Mouse (Mus musculus): ENCODE measurements at regions not wholly inside any gene's neighbourhood (a gene's known extent, or its start where the extent isn't known, plus 50 kb on each side); places are given as distances from the start of the nearest gene placed in this dataset.

DNA sequence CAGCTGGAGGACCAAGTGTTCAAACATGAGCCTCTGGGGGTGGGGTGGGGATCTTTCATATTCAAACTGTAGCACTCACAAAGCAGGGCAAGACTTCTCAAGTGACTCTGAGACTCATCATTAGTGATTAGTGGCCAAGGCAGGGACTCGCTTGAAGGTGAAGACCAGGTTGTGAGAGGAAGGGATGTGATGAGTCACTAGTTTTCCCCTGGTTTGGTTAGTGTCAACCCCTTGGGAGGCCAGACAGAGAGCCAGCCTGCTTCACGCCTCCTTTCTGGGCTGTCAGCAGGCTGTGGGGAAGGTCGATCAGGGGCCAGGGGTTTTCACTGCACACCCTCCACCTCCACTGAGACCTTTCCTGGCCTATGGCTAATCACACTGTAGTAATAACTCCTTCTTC, 65.2 kb downstream of the Slc30a10 start:
- DNase-seq (ENCODE audit: low spot score), result no peak

DNA sequence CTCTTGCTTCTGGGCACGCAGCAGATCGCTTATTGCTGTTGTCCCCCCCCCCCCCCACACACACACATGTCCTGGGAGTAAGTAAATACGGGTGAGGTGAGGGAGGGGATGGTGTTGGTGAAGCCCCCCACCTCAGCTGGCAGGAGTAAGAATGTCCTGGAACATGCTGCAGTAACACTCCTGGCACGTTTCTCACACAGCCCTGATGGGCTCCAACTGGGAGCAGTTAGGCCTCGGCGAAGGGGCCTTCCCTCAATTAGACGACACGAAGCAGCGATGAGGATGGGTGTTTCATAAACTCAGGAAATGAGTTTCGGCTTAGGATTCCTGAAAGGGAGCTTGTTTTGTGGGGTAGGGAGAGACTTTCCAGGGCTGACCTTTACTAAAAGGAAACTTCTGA, 69.4 kb downstream of the Slc30a10 start:
- DNase-seq (ENCODE audit: low spot score), result no peak

GRCm38 (mm10) chr1:185533471-185533870, 78.8 kb downstream of the Slc30a10 start:
- no peak for DNase-seq (ENCODE audit: low spot score)

- DNase-seq (ENCODE audit: low spot score), result no peak
Observed at GRCm38 (mm10) chr1:185534129-185534528, 79.5 kb downstream of the Slc30a10 start.

- DNase-seq (ENCODE audit: low spot score), result no peak
Observed at GRCm38 (mm10) chr1:185535321-185535720, 80.7 kb downstream of the Slc30a10 start.

DNA sequence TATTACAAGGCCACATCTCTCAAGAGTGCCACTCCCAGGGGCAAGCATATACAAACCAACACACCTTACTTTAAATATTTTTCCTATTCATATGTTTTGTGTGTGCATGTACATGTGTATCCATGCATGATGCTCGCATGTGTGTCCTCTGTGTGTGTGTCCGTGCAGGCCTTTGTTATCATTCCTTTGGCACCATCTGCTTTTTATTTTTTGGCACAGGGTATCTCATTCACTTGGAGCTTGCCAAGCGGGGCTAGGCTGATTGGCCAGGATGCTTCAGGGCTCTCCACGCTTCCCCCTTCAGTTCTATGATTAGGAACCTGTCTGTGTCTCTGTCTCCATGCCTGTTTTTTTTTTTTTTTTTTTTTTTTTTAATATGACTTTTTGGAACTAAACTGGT, 82.6 kb downstream of the Slc30a10 start:
- DNase-seq (ENCODE audit: low spot score), result no peak

- DNase-seq (ENCODE audit: low spot score), result no peak
Observed at GRCm38 (mm10) chr1:185539458-185539857, 84.8 kb downstream of the Slc30a10 start.

- DNase-seq (ENCODE audit: low spot score), result peak; percentile 83
Observed at GRCm38 (mm10) chr1:185546346-185546745, 91.7 kb downstream of the Slc30a10 start.

- DNase-seq (ENCODE audit: low spot score), result peak; percentile 13
Observed at GRCm38 (mm10) chr1:185572761-185573530, 118.3 kb downstream of the Slc30a10 start.

- DNase-seq (ENCODE audit: low spot score), result no peak
Observed at GRCm38 (mm10) chr1:185574978-185575377, 120.3 kb downstream of the Slc30a10 start.

DNA sequence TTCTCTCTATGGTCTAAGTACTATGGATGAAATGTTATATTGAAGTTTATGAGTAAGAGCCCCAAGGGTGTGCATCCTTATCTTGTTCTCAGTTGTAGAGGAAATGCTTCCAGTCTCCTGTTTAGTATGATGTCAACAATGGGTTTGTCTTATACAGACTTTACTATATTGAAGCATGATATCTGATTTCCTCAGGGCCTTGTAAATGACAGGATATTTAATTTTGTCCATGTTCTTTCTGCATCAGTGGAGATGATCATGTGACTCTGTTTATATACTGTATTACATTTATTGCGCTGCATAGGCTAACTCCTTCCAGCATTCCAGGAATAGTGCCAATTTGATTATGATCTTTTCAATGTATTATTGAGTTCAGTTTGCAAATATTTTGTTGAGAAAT, 125.2 kb downstream of the Slc30a10 start:
- DNase-seq (ENCODE audit: low spot score), result no peak

DNA sequence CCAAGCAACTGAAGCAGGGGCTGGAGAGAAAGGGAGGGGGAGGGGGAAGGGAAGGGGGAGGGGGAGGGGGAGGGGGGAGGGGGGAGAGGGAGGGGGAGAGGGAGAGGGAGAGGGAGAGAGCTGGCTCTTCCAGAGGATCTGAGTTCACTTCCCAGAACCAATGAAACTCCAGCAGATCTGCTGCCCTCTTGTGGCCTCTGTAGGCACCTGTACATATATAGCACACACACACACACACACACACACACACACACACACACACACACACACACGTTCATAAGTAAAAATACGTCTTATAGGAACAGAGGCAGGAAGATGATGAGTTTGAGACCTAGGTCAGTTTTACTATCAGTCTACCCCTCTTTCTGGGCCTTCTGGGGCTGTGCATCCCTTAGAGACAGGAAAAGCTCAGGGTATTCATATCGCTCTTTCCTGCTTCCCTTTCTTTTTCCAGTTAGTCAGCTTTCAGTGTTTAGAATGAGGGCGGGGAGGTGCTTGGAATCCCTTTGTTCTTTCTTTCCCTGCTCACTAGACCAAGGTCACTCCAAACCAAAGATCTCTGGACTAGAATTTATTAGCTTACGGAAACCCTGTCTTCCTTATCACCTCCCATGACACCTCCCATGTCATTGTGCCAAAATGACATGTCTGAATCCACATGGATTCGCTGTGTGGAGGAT, 130.7 kb downstream of the Slc30a10 start:
- no peak for DNase-seq (ENCODE audit: low spot score)

- no peak for DNase-seq (ENCODE audit: low spot score)
Observed at GRCm38 (mm10) chr1:185587671-185588347, 133.2 kb downstream of the Slc30a10 start.

- no peak for DNase-seq (ENCODE audit: low spot score)
Observed at GRCm38 (mm10) chr1:185588348-185588719, 133.7 kb downstream of the Slc30a10 start.

DNA sequence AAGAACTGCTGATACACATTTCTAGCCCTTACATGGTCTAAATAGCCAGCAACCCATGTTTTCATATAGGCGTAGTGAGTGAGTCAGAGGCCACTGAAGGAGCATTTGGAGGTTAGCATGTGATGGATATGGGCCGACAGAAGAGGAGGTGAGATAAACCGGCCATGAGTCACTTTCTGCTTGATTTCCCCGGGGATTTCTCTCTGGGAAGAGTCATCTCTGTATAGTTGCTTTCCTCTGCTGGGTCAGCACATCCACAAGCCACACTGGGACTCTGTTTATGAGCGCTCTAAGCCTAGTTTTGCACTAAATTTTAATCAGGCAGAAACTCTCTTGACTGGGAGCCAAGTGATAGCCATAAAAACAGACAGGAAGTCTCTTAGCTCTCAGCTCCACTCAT, 142.2 kb downstream of the Slc30a10 start:
- DNase-seq (ENCODE audit: low spot score), result no peak

DNA sequence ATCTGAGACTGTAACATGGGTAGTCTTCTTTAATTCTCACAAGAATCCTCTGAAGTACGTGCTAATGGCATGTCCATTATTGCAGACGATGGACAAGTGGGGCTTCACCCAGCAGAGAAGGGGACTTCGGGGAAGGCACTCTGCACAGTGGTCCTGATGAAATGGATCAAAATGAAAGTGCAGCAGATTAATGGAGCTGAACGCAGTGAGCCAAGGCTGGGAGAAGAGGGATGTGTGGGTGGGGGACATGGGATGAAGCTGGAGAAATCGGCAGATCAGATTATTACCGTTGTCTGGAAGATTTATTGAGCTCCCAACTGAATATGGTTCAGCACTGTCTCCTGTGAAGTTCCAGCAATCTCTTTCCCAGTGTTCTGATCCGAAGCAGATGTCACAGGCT, 143.9 kb downstream of the Slc30a10 start:
- no peak for DNase-seq (ENCODE audit: low spot score)

GRCm38 (mm10) chr1:185601166-185601565, 146.5 kb downstream of the Slc30a10 start:
- no peak for DNase-seq (ENCODE audit: low spot score)

DNA sequence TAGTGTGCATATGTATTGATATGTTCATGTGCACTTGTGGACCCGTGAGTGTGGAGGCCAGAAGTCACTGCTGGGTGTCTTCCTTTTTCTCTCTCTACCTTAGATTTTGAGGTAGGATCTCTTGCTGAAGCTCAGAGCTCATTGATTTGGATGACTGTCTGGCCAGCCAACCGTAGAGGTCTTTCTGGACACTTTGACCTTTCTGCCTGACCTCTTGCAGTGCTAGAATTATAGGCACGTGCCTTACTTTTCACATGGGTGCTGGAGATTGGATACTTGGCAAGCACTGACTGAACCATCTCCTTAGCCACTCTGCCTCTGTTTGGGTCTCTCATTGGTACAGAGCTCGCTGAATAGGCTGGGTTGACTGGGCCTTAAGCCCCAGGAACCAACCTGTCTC, 151.3 kb downstream of the Slc30a10 start:
- no peak for DNase-seq (ENCODE audit: low spot score)

DNA sequence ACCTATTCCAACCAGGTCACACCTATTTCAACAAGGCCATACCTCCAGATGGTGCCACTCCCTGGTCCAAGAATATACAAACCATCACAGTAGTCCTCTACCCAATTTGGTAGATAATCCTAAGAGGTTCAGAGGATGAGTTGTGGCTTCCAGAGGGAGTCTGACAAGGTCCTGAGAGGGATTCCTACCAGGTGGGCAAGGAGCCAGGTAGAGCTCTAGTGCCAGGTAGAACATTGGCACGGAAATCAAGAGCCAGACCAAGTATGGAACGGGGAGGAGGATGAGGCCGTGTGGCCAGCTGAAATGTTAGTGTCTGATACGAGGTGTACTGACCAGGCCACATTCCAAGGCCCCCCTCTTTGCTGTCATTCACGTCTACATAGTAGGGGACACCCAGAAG, 153.0 kb downstream of the Slc30a10 start:
- DNase-seq (ENCODE audit: low spot score), result no peak

DNA sequence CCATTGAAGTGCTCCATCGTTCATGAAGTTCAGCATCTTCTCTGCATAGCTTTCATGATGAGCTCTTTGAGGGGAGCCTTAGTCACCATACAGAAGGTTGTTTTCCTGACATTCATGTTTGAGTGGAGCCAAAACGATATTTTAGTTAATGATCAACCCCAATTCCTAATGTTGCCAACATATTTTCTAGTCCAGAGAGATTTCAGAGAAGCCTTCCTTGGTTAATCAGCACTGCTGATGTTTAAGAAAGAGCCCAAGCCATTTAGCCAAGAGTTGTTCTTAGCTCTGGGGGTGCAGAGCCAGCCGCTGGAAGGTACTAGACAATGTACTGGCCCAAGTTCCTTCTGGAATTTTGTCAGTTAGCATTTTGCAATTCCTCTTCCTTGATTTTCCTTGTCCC, 153.8 kb downstream of the Slc30a10 start:
- DNase-seq (ENCODE audit: low spot score), result no peak

DNA sequence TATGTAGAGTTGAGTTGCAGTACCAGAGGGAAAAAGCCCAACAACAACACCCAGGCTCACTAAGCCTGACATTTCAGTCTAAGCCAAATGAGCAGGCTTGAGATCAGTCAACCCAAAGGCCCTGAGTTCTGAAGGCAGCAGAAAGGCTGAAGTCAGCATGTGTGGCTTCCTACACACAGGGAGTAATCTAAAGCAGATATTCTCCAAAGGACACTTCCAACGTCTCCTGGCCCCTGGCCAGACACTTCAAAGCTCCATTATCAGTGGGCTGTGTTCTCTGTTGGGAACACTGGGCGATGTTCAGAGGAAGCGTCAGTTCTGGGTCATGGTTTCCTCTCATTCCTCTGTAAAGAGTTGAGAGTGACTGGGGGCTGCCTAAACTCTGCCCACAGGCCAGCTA, 155.9 kb downstream of the Slc30a10 start:
- DNase-seq (ENCODE audit: low spot score), result no peak

GRCm38 (mm10) chr1:185615819-185616429, 161.3 kb downstream of the Slc30a10 start:
- DNase-seq (ENCODE audit: low spot score), result peak; percentile 13

DNA sequence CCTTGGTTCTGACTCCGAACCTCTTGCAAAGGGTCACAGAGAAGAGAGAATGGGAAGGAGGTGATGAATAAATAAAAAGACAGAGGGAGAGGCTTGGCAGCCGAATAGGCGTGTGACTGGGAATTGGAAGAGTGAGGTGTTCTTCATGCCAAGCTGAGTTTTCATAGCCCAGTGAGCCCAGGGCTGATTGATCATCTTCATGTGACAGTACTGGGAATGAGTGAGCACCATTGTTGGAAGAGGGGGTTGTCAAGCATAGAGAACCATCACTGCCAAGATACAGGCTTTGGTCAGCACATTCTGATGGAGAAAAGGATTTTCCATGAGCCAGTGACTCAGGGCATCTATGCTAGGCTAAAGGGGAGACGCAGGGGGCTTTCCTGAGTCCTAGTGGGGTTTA, 163.0 kb downstream of the Slc30a10 start:
- DNase-seq (ENCODE audit: low spot score), result no peak
